Mouse (Mus musculus) WW6 (cell line): ENCODE data around the gene Tal1.

Experiments
- DNase-seq: peaks from one replicate; pipeline ENCODE4 v3.0.0-alpha.2; 2013; ENCODE audit warnings: low read depth, low spot score

Gene Tal1

GRCm38 (mm10) chr4:115063518-115064239 is 7.5 kb downstream of the Tal1 start:
- no peak for DNase-seq

DNA sequence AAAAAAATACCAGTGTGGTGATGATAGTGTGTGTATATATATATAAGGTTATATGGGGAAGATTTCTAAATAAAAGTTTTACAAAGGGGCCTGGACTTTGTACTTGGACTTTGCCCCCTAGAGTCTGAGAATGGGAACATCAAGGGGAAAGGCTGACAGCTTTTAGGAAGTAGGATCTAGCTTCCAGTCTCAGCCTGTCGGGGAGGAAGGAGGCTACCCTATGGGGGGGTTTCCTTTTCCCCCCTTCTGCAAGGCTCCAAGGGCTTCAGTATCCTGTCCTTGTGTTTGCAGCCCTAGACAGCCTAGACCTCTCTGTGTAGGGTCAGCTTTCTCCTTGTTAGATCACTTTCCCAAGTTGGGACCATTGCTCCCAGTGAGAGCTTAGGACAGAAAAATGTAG is 15.4 kb downstream of the Tal1 start:
- DNase-seq: no peak

GRCm38 (mm10) chr4:115074789-115075188 is 18.6 kb downstream of the Tal1 start:
- DNase-seq: no peak

DNA sequence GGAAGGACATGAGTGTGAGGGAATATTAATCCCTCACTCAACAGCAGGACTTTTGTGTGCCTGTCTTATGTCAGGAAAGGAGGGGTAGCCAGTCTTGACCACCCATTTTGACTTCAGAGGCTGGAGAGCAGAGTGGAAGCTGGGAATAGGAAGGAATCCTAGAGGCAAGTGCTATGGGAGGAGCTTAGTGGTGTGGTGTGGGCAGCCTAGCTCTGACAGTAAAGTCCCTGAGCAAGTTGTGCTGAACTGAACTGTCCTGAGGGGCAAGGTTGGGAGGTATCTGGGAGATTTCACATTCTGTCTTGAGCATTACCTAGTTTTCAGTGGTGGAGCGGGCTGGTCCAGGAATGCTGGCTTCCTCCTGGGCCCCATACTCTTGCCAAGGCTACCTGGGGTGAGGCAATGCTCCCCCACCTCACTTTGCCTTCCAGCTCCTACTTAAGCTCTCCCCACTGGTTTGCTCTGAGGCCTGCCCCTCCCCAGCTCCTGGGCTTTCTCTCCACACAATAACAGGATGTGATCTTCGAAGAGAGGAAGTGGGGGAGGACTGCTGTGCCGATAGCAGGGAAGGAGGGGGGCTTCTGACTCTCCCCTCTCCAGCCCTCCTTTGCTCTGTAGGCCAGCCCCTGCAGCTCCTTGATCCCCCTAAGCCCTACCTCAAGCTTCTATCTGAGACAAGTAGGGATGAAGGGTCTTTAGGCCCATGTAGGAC is 19.1 kb downstream of the Tal1 start:
- no peak for DNase-seq

GRCm38 (mm10) chr4:115078892-115079820 is 22.9 kb downstream of the Tal1 start:
- no peak for DNase-seq

DNA sequence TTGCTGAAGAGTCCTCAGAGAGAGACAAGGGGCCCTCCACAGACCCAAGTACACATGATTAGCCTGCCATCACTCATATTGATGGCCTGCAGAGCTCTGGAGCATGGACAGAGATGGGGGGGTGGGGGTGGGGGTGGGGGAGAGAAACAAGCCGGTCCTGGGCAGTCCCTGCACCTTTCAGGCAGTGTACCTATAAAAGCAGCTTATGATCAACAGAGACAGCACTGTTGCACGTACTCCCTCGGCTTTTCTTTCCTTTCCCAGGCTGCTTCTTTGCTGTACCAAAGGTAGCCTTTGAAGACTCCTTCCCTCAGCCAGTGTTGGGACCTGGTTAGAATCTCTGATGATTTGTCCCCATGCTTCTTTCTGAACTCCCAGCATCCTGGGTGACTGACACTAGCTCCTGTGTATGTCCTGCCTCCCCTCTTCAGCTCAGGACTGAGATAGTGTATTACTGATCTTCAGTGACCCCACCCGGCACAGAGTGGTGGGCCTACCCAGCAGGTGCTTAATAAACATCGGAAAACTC is 23.7 kb downstream of the Tal1 start:
- DNase-seq: no peak

DNA sequence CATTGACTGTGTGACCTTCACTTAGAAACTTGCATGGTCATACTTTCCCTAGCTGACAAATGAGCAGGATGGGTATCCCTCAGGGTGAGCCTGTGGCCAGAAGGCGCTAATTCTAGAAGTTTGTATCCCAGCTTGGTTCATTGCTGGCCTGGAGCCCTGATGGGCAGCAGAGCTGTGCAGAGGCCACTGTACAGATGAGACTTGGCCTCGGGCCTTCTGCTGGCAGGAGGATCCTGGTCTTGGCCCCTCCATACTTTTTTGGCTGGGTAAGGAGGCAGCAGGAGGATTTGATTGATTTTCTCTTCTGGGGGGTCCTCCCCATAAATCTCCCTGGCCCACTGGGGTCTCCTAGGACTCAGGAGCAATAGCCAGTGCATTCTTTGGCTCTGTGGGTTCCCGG is 26.8 kb downstream of the Tal1 start:
- DNase-seq: no peak

GRCm38 (mm10) chr4:115085522-115086095 is 29.4 kb downstream of the Tal1 start:
- no peak for DNase-seq

DNA sequence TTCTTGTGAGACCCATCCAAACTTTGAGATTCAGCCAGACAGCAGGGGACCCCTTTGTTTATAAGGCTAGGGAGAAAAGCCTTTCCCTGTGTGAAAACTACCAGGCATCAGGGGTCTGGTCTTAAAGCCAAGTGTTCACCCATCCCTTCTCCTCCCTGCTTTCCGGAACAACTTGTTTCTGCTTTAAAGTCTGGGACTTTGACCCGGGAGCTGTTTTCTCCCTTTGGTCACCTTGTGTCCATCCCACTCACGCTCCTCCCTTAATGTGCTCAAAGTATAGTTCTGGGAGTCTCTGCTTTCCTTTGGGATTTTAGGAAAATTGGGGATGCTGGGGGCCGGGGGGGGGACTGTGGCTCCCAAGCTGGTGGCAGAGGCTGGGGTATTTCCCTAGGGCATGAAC is 30.0 kb downstream of the Tal1 start:
- no peak for DNase-seq

GRCm38 (mm10) chr4:115086763-115087415 is 30.7 kb downstream of the Tal1 start:
- DNase-seq: no peak

- DNase-seq: no peak
Observed at GRCm38 (mm10) chr4:115088611-115089338, 32.5 kb downstream of the Tal1 start, which contains the start of gene Pdzk1ip1. Pdzk1ip1 (plus strand) TSS chr4:115088708.

- no peak for DNase-seq
Observed at GRCm38 (mm10) chr4:115090592-115090991, 34.4 kb downstream of the Tal1 start.

DNA sequence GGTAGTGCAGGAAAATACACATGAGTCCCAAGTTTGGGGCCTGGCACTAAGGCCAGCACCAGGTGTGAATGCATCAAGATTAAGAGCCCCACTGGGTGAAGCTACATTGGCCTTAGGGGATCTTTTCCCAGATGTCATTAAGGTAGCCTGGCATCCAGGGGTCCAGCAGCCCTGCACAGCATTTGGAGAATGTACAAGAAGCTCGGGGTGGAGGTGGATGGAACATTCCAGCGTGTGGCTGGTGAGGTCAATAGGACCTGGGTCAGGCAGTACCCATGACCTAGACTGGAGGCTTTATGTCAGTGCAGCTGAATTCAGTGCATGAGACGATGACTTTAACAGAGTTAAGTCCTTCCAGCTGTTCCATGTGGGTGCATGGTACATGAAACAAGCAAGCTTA is 35.6 kb downstream of the Tal1 start:
- DNase-seq: no peak

DNA sequence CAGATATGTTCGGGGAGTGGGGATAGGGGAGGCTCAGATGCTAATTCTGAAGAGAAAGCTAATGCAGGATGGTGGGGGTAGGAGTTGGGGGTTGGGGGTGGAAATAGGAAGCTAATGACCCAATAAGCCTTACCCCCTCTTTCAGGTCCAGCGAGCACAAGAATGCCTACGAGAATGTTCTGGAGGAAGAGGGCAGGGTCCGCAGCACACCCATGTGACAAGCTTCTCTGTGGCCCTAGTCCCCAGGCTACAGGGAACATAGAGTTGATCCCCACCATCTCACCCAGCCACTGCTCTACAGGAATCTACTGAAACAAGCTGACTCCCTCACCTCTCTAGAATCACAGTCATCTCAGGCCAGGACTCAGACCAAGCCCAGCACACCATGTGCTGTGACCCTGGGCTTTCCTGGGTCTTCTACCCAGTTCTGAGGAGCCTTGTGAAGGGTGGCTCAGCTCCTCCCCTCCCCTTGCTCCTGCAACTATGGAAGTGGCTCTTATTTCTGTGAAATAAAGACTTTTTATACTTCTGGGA is 37.2 kb downstream of the Tal1 start:
- no peak for DNase-seq

GRCm38 (mm10) chr4:115094056-115094455 is 37.8 kb downstream of the Tal1 start:
- no peak for DNase-seq

GRCm38 (mm10) chr4:115095671-115096434 is 39.6 kb downstream of the Tal1 start:
- no peak for DNase-seq

DNA sequence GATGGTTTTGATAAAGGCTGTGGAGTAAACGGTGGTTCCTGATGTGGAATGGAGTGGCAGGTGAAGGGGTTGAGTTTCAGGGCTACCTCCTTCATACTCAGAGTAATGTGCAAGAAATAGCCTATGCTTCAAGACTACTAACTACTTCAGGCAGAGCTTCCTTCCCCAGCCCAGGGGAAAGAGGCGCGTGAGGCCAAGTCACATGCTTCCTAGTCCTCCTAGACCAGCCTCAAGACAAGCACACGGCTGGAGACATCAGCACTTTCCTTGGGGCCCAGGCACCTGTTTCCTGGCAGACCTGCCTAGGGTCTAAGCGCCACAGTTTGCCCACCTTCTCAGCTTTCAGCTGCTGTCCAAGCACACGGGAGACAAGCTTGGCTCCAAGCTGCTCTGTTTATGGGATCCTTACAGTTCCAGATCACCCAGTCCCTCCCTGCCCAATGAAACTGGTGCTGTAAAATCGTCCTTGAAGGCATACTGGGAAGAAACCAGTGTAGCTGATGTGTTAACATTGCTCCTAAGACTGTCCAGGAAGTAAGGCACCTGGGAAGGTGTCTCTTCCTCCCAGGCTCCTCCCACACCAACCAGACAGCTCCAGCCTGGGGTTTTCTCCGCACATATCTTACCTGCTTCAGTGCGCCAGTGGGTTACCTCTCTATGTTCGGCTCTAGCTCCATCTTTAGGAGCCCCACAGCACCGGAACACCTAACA is 40.4 kb downstream of the Tal1 start:
- DNase-seq: no peak

DNA sequence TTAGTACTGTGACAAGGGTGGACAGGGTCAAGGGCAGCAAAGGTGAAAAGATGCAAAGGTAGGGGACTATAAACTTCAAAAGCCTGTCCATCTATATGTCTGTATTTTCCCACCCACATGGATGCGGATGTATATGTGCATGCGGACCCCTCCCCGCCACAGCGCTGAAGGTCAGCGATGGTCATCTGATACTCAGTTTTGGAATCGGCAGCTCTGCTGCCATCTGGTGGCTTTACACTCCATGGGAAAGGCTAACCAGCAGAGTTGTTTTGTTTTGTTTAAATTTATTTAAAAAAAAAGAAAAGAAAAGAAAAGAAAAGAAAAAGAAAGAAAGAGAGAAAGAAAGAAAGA is 40.9 kb downstream of the Tal1 start:
- no peak for DNase-seq

DNA sequence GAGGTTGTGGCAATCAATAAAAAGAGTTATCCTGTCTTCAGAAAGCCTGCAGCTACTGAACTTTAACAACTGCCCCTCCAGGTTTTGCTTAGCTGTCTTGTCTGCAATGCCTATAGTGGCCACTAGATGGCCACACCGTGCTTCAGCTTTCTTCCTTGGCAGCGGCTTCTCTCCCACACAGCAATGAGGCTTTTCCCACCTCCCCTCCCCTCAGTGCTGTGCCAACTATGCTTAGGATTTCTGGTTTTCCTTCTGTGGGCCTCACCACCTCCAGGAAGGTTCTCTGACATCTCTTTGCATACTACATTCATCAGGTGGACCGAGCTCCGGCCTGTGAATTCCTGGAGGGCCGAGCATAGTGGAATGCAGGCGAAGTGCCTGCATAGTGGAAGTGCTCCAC is 45.5 kb downstream of the Tal1 start:
- DNase-seq: peak; percentile 46
